Mouse (Mus musculus) natural killer cell, adult 2 months (primary cell): ENCODE measurements around the gene Dnah2.
"Not testable (repeated sequence)": the region's sequence is repeated elsewhere in the genome, so short reads cannot be mapped to it uniquely, and the experiment has no call there.

Experiments
- DNase-seq, 2 experiments: peaks; one replicate each; pipeline ENCODE4 v3.0.0; 2022; ENCODE audit warnings: low spot score in 2 of 2

The Dnah2 gene

DNA sequence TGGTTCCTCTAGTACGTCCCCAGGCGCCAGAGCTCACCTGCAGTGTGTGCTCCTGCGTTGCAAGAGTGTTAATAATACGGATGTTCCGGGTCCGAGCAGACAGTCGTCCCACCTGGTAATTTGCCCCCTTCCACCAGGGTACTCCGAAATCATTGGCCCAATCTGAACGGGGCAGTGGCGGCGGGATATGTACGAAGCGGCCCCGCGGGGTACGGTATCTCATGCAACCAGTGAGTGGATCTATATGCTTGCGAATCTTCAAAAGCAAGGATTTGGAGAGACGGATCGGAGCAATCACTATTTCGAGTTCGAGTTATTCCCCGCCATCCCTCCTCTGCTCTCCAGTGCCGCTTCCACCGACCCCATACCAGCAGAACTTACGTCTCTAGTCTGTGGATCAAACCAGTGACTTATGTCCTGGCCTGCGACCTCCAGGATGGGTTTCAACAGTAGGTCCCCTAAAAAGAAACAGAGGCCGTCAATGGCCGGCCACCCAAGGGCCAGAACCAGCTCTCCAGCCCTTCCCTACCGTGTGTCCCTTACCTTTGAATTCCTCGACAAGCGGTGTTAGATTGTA, 154.2 kb downstream of the Dnah2 start:
- not testable (repeated sequence) for DNase-seq

DNA sequence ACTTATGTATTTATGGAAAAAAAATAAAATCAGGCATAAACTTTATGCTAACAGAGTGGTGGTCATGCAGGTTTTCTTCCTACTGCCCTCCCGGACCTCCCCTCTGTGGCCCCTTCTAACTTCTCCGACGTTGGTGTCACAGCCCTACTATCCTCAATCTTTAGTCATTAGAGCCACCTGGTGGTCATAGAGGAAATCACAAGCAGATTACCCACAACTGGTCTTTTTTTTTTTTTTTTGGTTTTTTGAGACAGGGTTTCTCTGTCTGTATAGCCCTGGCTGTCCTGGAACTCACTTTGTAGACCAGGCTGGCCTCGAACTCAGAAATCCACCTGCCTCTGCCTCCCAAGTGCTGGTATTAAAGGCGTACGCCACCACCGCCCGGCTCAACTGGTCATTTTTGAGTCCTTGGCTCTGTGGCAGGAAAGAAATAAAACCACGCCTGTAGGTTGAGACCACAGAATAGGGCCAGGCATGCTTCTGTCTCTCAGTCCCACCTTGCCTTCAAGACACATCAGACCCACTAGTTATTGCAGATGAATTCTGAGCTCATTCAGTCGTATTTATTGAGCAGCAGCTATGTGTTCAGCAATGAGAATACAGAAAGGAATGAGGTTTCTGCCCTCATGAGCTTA, 158.4 kb downstream of the Dnah2 start:
- DNase-seq = peak; percentile 68 to 74

DNA sequence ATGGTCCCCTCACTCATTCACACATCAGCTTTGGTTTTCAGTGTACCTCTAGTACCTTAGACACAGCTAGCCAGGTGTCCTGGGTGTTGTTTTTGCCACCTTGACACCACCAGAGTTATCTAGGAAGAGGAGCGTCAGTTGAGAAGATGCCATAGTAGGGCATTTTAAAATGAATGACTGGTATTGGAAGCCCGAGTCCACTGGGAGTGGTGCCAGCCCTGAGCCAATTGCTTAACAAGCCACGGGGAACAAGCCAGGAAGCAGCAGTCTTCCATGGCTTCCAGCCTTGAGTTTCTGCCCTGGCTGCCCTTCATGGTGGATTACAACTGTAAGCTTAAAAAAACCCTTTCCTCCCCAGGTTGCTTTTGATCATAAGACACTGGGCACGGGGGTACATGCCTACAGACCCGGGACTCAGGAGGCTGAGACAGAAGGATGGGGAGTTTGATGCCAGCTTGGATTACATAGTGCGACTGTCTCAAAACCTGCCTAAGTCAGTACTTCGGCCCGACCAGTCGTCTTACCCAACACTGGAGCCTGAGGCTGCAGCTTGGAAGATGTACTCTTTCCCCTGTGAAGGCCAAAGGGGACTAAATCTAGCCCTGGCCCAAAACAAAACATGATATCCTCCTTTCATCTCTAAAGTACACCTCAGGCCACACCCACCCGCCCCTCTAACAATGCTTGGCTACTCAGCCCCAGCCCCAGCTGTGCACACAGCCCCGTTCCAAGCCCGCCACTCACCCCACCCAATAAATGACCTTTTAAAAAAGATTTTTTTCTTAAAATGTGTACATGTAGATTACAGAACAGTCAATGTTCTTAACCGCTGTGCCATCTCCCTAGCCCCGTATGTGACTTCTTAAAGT, 159.1 kb downstream of the Dnah2 start:
- no peak for DNase-seq

DNA sequence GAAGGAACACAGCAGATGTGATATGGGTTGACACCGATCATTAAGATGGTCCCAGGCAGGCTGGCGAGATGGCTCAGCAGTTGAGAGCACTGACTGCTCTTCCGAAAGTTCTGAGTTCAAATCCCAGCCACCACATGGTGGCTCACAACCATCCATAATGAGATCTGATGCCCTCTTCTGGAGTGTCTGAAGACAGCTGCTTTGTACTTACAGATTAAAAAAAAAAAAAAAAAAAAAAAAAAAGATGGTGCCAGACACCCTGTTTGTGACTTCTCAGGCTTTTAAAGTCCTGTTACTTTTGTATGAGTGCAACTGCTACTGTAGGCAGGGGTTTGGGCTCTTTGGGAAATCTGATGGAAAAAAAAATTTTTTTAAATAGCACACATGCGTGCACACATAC, 160.2 kb downstream of the Dnah2 start:
- DNase-seq = no peak

DNA sequence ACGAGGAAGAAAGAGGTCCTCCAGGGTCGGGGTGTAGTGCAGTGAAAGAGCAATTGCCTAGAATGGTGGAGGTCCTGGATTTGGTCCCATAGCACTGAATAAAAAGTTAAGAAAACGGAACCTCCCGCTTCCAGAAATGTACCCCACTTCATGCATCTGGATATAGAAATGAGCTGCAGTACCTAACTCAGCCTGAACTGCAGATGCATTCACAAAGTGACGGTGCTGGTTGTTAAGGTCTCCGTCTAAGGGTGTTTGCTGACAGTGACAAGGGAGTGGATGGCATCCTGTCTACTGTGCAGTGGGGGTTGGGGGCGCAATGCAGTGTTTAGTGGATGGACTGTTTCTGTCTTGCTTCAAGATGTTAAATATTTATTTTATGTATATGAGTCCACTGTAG, 162.2 kb downstream of the Dnah2 start:
- DNase-seq = no peak

DNA sequence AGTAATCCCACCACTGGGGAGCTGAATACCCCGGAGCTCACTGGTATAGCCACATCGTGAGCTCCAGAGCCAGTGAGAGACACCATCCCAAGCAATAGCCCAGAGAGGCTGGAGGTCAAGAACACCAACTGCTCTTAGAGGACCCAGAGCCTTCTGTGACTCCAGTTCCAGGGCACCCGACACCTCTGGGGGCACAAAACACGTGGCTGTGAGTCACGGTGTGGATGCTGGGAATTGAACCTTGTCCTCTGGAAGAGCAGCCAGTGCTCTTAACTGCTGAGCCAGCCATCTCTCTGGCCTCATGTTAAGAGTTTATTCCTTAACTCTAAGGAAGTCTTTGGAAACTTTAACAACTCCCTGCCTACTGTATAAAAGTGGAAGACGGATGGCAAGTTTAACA, 163.9 kb downstream of the Dnah2 start:
- DNase-seq = no peak

DNA sequence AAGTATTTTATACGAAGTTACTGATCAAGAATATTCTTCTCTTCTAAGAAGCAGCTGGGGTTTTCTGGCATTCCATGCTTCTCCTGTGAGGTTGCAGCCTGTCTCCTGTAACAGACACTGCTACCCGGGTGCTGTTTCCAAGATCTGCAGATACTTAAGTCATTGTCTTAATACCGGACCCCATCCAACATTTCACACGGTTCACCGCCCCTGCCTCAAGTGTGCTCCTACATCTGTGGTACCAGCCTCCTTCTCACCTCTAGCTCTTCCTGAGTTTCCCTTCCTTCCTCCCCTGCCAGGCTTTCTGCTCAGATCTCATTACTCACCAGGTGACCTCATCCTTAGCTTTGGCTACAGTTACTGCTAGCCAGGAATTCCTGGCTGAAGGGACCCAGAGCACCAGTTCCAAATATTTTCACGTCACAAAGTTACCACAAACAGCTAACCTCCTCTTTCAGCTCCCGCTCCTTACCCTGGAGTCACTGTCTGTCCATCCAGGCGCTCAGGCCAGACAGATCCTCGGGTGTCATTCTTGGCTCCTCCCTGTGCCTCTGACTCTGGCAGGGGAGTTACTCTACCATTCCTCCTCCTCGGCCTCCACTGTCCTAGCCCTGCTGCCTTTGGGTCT, 166.3 kb downstream of the Dnah2 start:
- no peak for DNase-seq

DNA sequence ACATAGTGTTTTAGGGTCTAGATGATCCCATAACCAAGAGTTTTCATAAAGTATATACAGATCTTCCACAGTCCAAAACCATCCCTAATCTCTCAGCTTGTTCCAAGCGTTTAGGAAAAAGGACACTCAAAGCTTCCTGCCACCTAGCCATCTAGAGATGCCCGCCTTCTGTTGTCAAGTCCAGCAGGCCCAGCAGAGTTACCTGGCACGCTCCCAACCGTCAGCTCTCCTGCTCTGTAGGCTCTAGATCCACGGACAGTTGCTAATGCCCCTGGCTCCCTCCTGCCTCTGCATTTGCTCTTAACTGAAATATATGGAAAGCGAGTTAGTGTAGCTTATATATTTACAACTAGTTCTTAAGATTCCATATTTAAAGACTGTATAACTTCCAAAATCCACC, 167.6 kb downstream of the Dnah2 start:
- DNase-seq = no peak

DNA sequence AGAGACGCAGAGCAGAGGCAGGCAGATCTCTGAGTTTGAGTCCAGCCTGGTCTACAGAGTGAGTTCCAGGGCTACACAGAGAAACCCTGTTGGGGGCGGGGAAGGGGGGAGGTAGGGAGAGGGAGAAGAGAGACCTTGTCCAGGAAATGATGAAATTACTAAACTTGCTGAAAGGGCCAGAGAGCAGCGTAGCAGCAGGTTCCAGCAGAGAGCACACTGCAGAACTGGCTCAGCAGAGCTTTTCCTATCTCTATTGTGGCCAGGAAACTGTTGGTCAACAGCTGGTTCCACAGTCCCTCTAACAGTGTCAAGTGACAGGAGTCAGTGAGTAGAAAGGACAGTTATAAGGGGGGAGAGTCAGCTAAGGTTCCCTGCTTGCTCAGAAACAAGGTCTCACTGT, 169.3 kb downstream of the Dnah2 start:
- DNase-seq = no peak

DNA sequence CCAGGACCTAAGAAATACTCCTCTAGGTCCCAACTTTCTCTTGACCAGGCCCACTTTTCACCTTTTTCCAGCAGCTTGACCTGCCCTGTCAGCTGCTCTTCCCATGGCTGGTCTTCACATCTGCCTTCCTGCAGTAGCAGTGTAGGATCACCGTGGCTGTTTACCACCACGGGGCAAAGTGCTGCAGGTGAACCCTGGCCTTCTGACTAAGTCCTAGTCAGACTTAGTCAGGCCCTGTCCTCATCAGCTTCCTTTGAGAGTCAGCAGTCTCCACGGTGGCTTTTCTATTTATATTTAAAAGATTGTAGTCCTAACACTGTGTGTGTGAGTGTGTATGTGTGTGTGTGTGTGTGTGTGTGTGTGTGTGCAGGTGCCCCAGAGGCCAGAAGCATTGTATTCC, 171.1 kb downstream of the Dnah2 start:
- no peak for DNase-seq

DNA sequence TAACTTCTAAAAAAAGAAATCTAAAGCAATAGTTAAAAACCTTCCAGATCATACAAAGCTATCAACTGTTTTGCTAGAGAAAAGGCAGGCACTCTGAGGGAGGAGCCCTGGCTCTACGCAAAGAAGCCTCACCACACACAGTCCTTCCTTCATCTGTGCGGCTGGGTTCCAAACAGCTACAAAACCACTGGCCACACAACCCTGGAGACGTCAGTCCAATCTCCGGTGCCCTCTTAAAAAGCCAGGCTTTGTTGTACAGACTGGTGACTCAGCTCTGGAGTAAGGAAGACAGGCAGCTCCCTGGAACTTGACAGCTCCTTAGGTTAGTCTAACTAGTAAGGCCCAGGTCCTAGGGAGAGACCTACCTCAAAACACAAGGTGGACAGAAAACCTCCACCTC, 173.3 kb downstream of the Dnah2 start:
- no peak for DNase-seq

DNA sequence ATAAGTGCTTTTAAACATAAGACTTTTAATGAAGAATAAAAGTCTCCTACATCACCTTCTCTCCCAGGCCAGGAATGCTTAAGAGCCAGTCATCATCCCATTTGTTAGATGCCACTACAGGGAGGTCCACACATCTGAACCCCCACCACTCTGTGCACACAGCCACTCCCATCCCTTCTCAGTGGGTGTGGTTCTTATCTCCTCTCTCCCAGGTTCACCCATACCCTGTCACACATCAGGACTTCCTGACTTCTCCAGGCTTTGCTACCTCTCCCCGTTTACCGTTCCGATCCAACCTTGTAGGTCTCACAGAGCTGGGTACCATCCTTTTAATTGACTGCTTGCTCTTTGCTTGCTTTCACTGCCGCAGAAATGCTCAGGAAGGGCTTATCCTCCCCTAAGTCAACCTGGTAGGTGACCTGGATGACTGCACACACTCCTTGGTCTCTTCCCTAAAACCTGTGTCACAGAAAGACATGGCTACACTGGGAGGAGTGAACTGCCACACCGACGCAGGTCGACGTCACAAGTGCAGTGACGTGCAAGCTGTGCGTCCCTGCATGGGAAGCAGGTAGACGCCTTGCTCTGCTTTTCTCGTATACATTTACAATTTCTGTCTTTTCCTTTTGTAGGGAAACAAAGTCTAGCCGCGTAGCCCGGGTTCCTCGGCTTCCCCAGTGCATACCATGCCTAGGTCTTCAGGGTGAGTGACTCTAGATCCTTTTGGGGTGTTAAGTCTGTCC, 175.5 kb downstream of the Dnah2 start:
- DNase-seq = no peak

DNA sequence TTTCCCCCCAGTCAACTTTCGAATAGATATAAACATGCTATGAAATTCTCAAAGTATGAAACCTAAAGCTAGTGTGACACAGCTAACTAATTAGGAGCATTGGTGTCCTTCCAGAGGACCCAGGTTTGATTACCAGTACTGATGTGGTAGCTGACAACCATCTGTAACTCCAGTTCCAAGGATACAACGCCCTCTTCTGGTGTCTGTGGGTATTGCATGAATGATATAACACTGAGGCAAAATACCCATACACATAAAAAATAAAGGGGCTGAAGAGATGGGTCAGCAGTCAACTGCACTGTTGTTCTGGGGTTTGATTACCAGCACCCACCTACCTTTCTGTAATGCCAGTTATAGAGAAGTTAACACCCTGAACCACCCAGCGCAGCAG, 176.1 kb downstream of the Dnah2 start:
- peak; percentile 37 to 49 for DNase-seq

DNA sequence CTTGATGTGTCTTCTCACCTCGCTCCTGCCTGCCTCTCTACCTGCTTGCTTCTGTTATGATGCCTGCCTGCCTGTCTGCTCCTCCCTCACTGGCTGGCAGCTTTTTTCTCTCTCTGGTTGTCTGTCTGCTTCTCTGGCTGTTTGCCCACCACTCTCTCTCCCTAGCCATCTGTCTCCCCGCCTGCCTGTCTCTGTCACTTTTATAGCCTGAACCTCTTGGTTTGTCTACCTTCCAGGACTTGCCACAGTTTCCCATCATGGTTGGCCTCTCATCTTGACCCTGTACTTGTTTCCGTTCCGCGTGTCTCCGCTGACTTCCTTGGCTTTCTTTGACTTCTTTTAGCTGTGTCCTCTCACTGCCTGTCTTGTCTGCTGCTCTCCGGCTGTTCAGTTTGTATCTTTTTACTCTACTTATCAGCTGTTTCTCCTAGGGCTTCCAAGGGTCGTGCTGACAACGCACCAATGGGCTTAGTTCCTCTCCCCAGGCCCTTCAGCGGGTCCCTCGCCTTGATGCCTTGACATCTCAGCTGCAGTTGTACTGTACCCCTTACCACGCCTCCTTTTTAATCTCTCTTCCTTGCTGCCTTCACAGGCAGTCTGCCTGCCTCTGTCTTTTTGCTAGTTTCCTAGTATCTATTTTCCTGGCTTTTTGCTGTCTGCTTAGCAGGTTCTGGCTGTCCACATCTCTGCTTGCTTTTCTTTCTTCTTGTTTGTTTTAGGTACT, 176.7 kb downstream of the Dnah2 start:
- no peak for DNase-seq

DNA sequence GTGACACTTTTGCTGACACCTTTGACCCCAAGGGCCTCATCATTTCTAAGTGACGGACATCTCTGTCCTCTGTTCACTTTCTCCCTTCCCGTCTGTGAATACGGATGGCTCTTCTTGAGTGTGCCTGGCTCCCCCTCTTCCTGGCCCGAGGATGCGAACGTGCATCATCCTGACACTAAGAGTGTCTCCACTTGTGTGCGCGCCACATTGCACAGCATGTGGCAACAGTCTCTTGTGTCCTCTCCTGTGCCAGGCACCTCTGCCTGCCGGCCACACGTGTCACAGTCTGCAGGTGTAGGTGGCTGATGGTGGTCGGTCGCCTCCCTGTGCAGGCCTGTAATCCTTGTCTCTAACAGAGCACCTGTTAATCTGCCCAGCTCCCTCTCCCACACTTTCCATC, 177.3 kb downstream of the Dnah2 start:
- no peak for DNase-seq

DNA sequence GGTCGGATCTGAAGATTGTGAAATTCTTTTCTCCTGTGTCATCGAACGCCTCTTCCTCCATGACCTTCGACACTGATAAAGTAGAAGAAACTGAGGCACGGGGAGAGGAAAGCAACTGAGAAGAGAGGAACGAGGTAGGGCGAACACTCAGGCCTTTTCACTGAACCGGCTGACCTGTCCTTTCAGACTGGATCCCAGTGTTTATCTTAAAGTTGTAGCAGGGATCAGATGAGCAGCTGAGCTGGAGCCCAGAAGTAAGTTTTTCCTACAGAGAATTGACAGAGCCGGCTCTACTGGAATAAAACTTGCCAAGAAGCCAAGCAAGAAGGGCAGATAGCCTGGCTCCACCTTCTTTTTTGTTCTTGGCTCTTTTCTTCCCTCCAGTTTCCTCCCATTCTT, 178.1 kb downstream of the Dnah2 start:
- DNase-seq = no peak
